Mouse (Mus musculus) forebrain, embryonic 16.5 days (tissue): ENCODE measurements around the gene Rbms1. TPM values are rescaled to one million over a fixed set of nuclear protein-coding genes. Genes with fewer than 3 reads are reported as not detected.
A peak's percentile ranks its signal among the peaks of the same experiment; 100 is the strongest.

Experiments
- ATAC-seq: fragments of 200-750 bp; cut with Nextera tagmentation; 2 replicates; pipeline ENCODE4 v1.8.0; 2017; ENCODE audit warnings: mild to moderate bottlenecking, moderate library complexity
- H3K27ac ChIP-seq: fragments of 300-500 bp; sonication (generic); 2 replicates; pipeline ENCODE4 v1.5.1; 2014; ENCODE audit warnings: low read length, control low read depth
- H3K27me3 ChIP-seq: fragments of 300-500 bp; sonication (generic); replicated peaks from 2 replicates; pipeline ENCODE4 v1.6.1; 2014; ENCODE audit warnings: low read length; ENCODE audit not compliant: control insufficient read depth, insufficient read depth
- H3K36me3 ChIP-seq: fragments of 300-500 bp; sonication (generic); 2 replicates; pipeline ENCODE4 v1.6.1; 2014; ENCODE audit not compliant: control insufficient read depth, insufficient read depth
- H3K4me1 ChIP-seq: fragments of 300-500 bp; sonication (generic); replicated peaks from 2 replicates; pipeline ENCODE4 v1.6.1; 2014; ENCODE audit warnings: low read length; ENCODE audit not compliant: control insufficient read depth, insufficient read depth
- H3K4me2 ChIP-seq: fragments of 300-500 bp; sonication (generic); 2 replicates; pipeline ENCODE4 v1.6.1; 2014; ENCODE audit warnings: mild to moderate bottlenecking, low read length, control low read depth
- H3K4me3 ChIP-seq: fragments of 300-500 bp; sonication (generic); replicated peaks from 2 replicates; pipeline ENCODE4 v1.5.1; 2014; ENCODE audit warnings: mild to moderate bottlenecking, low read length, control low read depth
- H3K9ac ChIP-seq: fragments of 300-500 bp; sonication (generic); replicated peaks from 2 replicates; pipeline ENCODE4 v1.6.1; 2014; ENCODE audit warnings: low read depth, low read length, control low read depth
- H3K9me3 ChIP-seq: fragments of 300-500 bp; sonication (generic); 2 replicates; pipeline ENCODE4 v1.6.1; 2016; ENCODE audit warnings: low read length; ENCODE audit not compliant: control insufficient read depth
- WGBS: fragments of 180-500 bp; shearing (Covaris S2); extraction: QIAGEN DNeasy Blood & Tissue Kit; methylation state at CpG from one replicate; pipeline ENCODE4 v1.1.7; 2014; 5-methylcytosine and 5-hydroxymethylcytosine counted together
- polyA plus RNA-seq: library from polyadenylated mRNA; unstranded; fragments of >200 nt; fragmentation: Nextera tagmentation; extraction: Ambion mirVana; gene quantifications from 2 replicates; pipeline ENCODE4 v1.2.1, GENCODE M21; 2015

The Rbms1 gene
- polyA plus RNA-seq, 1 experiment from 2014 or later, result 23.8 TPM

DNA sequence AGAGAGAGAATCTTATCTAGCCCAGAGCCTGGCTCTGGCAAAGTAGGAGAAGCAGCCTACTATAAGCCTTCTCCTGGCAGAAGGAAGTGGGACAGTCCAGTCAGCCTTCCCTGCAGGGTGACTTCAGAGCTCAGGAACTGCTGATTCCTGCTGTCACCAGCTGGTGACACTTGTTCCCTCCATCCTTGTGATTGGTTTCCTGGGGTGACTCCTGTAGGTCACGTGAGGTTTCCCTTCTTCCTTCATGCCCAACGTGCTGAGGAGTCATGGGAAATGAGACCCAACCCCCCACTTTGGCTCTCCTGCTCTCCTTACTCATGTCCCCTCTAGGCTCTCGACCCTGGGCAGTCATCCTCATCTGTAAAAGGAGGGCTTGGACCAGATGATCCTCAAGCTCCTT lies 14.8 kb downstream of the Rbms1 start:
- Histone ChIP-seq H3K36me3 (no peaks in the 10 kb centered on the region), H3K4me3 (no peak overlapping the region), H3K9ac (no peak overlapping the region), H3K27ac (no peak overlapping the region), H3K4me2 (no peak overlapping the region), H3K4me1 (no peaks in the 10 kb centered on the region), H3K27me3 (no peaks in the 10 kb centered on the region), H3K9me3 (0 out of 2 replicates have a peak, but pooled peaks cover 2% of the 10 kb centered on the region)
- ATAC-seq, result no peak
- WGBS, result 58% methylated on average over 3 of the region's 3 CpGs

DNA sequence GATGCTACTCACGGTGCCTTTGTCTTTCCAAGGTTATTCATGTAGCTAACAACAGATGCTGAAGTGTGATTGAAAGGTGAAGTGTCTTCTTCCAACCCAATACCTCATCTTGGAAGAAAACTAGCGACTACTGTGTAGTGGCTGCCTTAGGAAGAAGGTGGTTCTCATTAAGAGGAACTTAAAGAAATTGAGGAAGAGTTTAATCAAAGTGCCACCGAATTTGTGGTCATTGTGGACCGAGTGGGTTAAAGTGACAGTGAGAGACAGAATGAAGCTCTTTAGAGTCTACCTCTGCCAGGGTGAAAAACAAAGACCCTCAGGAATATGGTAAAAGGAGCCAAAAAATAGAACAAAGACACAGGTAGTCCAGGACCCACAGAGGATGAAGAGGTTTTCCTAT lies 15.2 kb downstream of the Rbms1 start:
- no peak overlapping the region for H3K4me2 ChIP-seq
- WGBS, result 90% methylated on average over 4 of the region's 4 CpGs
- ATAC-seq, result no peak

DNA sequence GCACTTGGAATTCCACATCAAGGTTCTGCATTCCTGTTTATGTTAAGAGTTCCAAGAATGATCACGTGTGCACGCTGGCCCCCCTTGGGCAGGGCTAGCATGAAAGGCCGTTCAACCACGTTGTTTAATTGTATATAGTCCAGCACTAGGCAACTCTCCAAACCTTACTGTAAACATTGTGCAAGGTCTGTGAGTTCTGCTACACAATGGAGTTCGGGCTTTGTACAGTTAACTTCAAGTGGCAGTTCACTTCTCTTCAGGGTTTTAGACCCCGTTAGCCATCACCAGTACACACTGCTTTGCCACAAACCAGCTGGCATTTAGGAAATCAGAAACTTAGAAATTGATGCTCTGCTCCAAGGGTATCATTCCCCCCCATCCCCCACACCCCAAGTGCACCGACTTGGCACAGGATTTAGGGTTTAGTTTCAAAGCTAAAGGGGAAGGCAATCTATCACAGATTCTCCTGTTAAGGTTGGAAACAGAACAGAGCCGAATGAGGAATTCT lies 22.5 kb downstream of the Rbms1 start:
- Histone ChIP-seq H3K9me3 (no peaks in the 10 kb centered on the region), H3K27me3 (no peaks in the 10 kb centered on the region), H3K4me3 (no peak overlapping the region), H3K36me3 (no peaks in the 10 kb centered on the region), H3K4me2 (peak overlapping the region; percentile 40), H3K4me1 (peaks cover 5% of the 10 kb centered on the region), H3K9ac (no peak overlapping the region), H3K27ac (no peak overlapping the region)
- ATAC-seq, result peak; percentile 59; the same call in 1 of the 2 replicates
- 14% methylated on average over 8 of the region's 8 CpGs for WGBS

More for the DNA sequence above, 15.2 kb downstream of the Rbms1 start:
- H3K36me3 ChIP-seq, result no peaks in the 10 kb centered on the region
- no peaks in the 10 kb centered on the region for H3K4me1 ChIP-seq
- H3K9me3 ChIP-seq, result 0 out of 2 replicates have a peak, but pooled peaks cover 2% of the 10 kb centered on the region
- H3K27ac ChIP-seq, result no peak overlapping the region
- H3K4me3 ChIP-seq, result no peak overlapping the region
- H3K9ac ChIP-seq, result no peak overlapping the region
- no peaks in the 10 kb centered on the region for H3K27me3 ChIP-seq

DNA sequence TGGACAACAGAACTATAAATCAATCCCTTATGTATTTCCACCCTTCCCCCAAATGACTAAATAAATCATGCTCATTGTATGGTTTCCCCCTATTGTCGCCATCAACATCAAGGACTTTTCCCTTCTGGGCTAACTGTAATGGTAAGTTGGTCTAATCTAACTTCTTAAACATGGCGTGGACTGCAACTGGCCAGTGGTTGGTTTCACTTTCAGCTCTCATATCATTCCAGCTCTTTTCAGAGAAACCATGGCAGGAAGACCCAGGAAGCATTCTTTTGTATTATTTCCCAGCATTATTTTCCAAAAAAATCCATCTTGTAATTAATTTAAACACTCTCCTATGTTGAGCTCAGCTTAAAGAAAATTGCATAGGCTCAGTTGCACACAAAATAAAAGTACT lies 23.0 kb downstream of the Rbms1 start:
- H3K4me2 ChIP-seq, result peak overlapping the region; percentile 40
- no peaks in the 10 kb centered on the region for H3K9me3 ChIP-seq
- ATAC-seq, result no peak
- 79% methylated on average over 2 of the region's 2 CpGs for WGBS
- H3K4me3 ChIP-seq, result no peak overlapping the region
- no peak overlapping the region for H3K27ac ChIP-seq
- H3K36me3 ChIP-seq, result no peaks in the 10 kb centered on the region
- H3K9ac ChIP-seq, result no peak overlapping the region
- no peaks in the 10 kb centered on the region for H3K27me3 ChIP-seq
- H3K4me1 ChIP-seq, result peaks cover 5% of the 10 kb centered on the region

DNA sequence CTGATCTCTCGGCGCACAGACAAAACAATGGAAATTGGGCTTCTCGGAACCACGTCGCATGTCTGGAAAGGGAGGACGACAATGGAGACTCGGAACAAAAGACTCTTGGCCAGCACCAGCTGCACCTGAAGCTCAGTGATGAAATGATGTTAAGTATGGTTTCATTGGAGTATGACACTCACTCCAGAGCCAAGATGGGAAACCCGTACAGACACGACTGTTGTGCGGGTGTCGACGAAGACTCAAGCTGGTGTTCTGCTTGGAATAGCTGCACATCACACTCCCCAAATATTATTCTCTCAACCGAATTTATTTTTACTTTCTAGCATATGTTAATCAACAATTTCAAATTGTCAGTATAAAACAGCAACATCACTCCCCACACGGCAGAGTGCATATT lies 26.1 kb downstream of the Rbms1 start:
- Histone ChIP-seq H3K27ac (no peak overlapping the region), H3K4me2 (no peak overlapping the region), H3K9ac (no peak overlapping the region), H3K9me3 (no peaks in the 10 kb centered on the region), H3K36me3 (no peaks in the 10 kb centered on the region), H3K27me3 (no peaks in the 10 kb centered on the region), H3K4me1 (peaks cover 5% of the 10 kb centered on the region), H3K4me3 (no peak overlapping the region)
- WGBS, result 77% methylated on average over 14 of the region's 14 CpGs
- ATAC-seq, result no peak

DNA sequence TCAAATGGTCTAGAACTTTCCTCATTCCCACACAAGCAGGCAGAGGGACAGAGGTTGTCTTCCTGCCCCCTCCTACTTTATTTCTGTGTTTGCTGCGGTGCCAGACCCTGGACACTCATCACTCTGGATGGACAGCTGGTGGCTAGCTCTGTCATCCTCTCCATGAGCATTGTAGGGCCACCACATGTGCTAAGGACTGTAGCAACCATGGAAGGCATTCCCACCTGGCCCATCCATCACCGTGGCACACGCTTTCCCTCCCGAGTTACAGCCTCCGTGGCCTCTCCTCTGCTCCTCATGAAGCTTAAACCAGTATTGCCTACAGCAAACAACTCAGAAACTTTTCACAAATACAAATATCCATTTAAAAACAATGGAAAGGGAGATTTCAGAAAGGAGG lies 34.0 kb downstream of the Rbms1 start:
- Histone ChIP-seq H3K27me3 (no peaks in the 10 kb centered on the region), H3K9me3 (no peaks in the 10 kb centered on the region), H3K36me3 (no peaks in the 10 kb centered on the region), H3K9ac (no peak overlapping the region), H3K4me1 (no peaks in the 10 kb centered on the region), H3K4me3 (no peak overlapping the region), H3K27ac (no peak overlapping the region), H3K4me2 (no peak overlapping the region)
- 98% methylated on average over 5 of the region's 5 CpGs for WGBS
- no peak for ATAC-seq

DNA sequence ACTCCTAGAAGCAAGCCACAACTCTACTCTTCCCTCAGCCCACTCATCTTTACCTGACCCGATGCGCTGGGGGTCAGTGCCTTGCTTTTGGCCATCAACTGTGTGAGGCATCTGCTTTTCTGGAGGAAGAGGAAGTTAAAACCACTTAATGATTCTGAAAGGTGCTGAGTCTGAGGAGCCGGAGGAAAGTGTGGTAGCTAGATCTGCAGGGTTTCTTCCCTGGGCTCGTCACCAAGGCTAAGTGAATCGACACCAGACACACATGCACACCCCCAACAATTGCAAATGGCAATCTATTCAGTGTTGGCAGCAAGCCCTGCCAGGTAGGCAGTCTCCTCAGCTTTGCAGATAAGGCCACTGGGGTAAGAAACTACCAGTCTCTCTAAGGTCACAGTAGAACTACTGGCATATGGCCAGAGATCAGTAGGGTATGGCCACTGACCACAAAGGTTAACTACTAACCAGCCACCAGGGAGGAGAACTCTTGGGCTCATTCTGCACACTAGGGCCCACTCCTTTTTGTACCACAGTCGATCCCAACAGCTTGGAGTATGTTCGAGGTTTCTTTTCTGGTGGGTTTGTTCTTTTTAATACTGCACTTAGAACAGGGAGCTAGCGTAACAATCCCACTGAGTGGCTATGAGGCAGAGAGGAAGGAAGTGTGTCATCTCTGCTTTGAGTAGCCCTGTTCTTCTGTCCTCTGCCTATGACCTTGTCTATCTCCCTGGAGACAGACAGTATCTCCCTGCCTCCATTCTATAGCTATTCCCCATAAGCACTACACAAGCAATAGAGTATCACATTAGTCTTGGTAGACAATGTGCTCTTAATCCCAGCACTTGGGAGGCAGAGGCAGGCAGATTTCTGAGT lies 34.9 kb downstream of the Rbms1 start:
- no peak overlapping the region for H3K4me3 ChIP-seq
- no peak overlapping the region for H3K27ac ChIP-seq
- no peaks in the 10 kb centered on the region for H3K4me1 ChIP-seq
- H3K27me3 ChIP-seq, result no peaks in the 10 kb centered on the region
- no peak overlapping the region for H3K4me2 ChIP-seq
- no peaks in the 10 kb centered on the region for H3K9me3 ChIP-seq
- H3K9ac ChIP-seq, result no peak overlapping the region
- 90% methylated on average over 8 of the region's 8 CpGs for WGBS
- no peaks in the 10 kb centered on the region for H3K36me3 ChIP-seq
- no peak for ATAC-seq

DNA sequence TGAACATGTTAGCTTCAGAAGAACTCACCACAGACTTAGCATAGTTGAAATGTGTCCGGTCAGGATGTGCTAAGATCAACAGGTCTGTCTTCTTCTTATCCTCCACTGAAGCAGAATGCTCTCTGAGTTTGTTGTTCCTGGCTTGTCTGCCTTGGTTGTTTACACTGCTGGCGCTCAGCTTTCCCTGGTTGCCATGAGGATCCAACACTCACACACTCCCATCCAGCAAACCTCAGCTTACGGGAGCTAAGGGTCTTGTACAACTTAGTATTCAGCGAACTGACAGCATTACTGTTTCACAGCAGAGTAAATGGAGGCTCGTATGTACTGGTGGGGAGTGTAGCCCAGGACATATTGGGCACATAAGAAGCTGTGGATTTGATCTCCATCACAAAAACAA lies 37.9 kb downstream of the Rbms1 start:
- H3K4me3 ChIP-seq, result no peak overlapping the region

DNA sequence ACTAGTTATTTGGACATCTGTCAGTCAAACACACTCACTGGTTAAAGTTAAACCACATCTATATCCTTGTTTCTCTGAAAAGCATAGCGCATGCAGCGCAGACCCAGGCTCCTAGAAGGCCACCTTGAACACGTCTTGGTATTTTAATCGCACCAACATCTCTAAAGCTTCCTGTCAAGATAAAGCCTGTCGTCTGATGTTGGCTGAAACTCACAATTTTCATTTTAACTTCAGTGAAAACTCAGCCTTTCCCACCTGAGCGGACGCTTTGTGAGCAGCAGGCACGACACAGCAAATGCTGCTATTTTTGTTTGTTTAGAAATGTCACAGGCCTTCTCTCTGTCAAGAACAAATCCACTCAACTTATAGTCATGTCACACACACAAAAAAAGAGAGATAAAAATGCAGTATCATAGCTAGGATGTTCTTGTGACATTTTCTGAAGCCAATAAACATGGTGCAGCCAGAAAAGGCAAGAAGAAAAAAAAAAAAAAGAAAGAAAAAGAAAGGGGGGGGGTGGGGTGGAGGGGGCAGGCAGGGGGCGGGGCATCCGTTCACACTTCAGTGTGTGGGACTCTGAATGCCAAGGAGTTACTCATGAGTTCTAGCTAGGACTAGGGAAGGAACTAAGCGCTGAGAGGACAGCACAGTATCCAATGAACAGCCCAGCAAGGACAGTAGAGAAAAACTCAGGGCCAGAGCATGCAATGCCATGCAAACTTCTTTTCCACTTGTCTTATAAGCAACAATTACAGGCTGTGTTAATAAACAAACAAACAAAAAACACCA lies 39.0 kb downstream of the Rbms1 start:
- Histone ChIP-seq H3K4me2 (no peak overlapping the region), H3K27me3 (no peaks in the 10 kb centered on the region), H3K4me1 (no peaks in the 10 kb centered on the region), H3K9ac (no peak overlapping the region), H3K36me3 (no peaks in the 10 kb centered on the region), H3K9me3 (no peaks in the 10 kb centered on the region), H3K27ac (no peak overlapping the region), H3K4me3 (no peak overlapping the region)
- ATAC-seq, result no peak
- WGBS, result 74% methylated on average over 11 of the region's 11 CpGs

More for the DNA sequence above, 37.9 kb downstream of the Rbms1 start:
- Histone ChIP-seq H3K27ac (no peak overlapping the region), H3K36me3 (no peaks in the 10 kb centered on the region), H3K27me3 (no peaks in the 10 kb centered on the region), H3K4me2 (no peak overlapping the region), H3K4me1 (no peaks in the 10 kb centered on the region), H3K9ac (no peak overlapping the region), H3K9me3 (no peaks in the 10 kb centered on the region)
- no peak for ATAC-seq
- 77% methylated on average over 5 of the region's 5 CpGs for WGBS
